Mouse (Mus musculus): ENCODE measurements at regions not wholly inside any gene's neighbourhood (a gene's known extent, or its start where the extent isn't known, plus 50 kb on each side); places are given as distances from the start of the nearest gene placed in this dataset.

GRCm38 (mm10) chr1:189988864-189989263 lies 66.7 kb upstream of the Smyd2 start:
- H3K4me1 ChIP-seq (replicated peaks): peaks cover 20% of the 10 kb centered on the region; the same call in 1 of the 2 replicates
- H3K4me3 ChIP-seq: no peak overlapping the region
- H3K27me3 ChIP-seq (ENCODE audit: insufficient read depth, poor library complexity, severe bottlenecking): peaks cover 4% of the 10 kb centered on the region; the same call in 1 of the 2 replicates
- 95% methylated on average over 3 of the region's 3 CpGs for WGBS
- H3K9me3 ChIP-seq: no peaks in the 10 kb centered on the region
- DNase-seq (ENCODE audit: low spot score): no peak
- no peaks in the 10 kb centered on the region for H3K36me3 ChIP-seq
- H3K27ac ChIP-seq: no peak overlapping the region

- Histone ChIP-seq H3K27me3 (ENCODE audit: insufficient read depth, poor library complexity, severe bottlenecking) (0 out of 2 replicates have a peak, but pooled peaks cover 4% of the 10 kb centered on the region), H3K4me1 (replicated peaks) (peaks cover 12% of the 10 kb centered on the region; the same call in 1 of the 2 replicates), H3K27ac (no peak overlapping the region), H3K4me3 (no peak overlapping the region), H3K9me3 (no peaks in the 10 kb centered on the region), H3K36me3 (no peaks in the 10 kb centered on the region)
- 66% methylated on average over 11 of the region's 11 CpGs for WGBS
- no peak for DNase-seq (ENCODE audit: low spot score)
These were observed 63.5 kb upstream of the Smyd2 start for GRCm38 (mm10) chr1:189985516-189986205.

- Histone ChIP-seq H3K4me1 (replicated peaks) (peaks cover 17% of the 10 kb centered on the region), H3K9me3 (no peaks in the 10 kb centered on the region), H3K36me3 (no peaks in the 10 kb centered on the region), H3K27me3 (ENCODE audit: insufficient read depth, poor library complexity, severe bottlenecking) (peaks cover 3% of the 10 kb centered on the region; the same call in 1 of the 2 replicates), H3K4me3 (no peak overlapping the region), H3K27ac (no peak overlapping the region)
- WGBS: 47% methylated on average over 10 of the region's 10 CpGs
- peak; percentile 16 for DNase-seq (ENCODE audit: low spot score)
These were observed 56.1 kb upstream of the Smyd2 start for GRCm38 (mm10) chr1:189978244-189978643.

GRCm38 (mm10) chr1:189975660-189976059 lies 53.5 kb upstream of the Smyd2 start:
- Histone ChIP-seq H3K4me3 (no peak overlapping the region), H3K9me3 (no peaks in the 10 kb centered on the region), H3K27me3 (ENCODE audit: insufficient read depth, poor library complexity, severe bottlenecking) (peaks cover 10% of the 10 kb centered on the region; the same call in 1 of the 2 replicates), H3K27ac (peak overlapping the region; percentile 45; the same call in 1 of the 2 replicates), H3K36me3 (no peaks in the 10 kb centered on the region), H3K4me1 (replicated peaks) (peaks cover 22% of the 10 kb centered on the region)
- 88% methylated on average over 9 of the region's 9 CpGs for WGBS
- no peak for DNase-seq (ENCODE audit: low spot score)

GRCm38 (mm10) chr1:189972790-189973406 lies 50.7 kb upstream of the Smyd2 start:
- peaks cover 14% of the 10 kb centered on the region for H3K4me1 ChIP-seq (replicated peaks)
- H3K27ac ChIP-seq: 0 out of 2 replicates have a peak overlapping the region, but pooled peaks have one; percentile 6
- no peaks in the 10 kb centered on the region for H3K9me3 ChIP-seq
- H3K36me3 ChIP-seq: no peaks in the 10 kb centered on the region
- H3K4me3 ChIP-seq: 0 out of 2 replicates have a peak overlapping the region, but pooled peaks have one; percentile 1
- peaks cover 10% of the 10 kb centered on the region; the same call in 1 of the 2 replicates for H3K27me3 ChIP-seq (ENCODE audit: insufficient read depth, poor library complexity, severe bottlenecking)
- 25% methylated on average over 13 of the region's 13 CpGs for WGBS
- peak; percentile 89 for DNase-seq (ENCODE audit: low spot score)
